21 mouse cellular contexts compared by ENCODE assay signal in genomic region chr6:47354515-47354914, GRCm38 (mm10).
DNase-seq lines count a peak whose midpoint lies in the region; ATAC-seq and TF ChIP-seq lines count a peak whose summit lies in the region.
"Had no signal": no experiment of that assay in that cellular context is flagged by ENCODE, and none has a peak within 500 bp of the region (broad histone marks: within the 10 kb centered on the region; RNA-seq: fewer than 3 reads in every experiment).

No protein-coding gene starts in this region.

- peak; percentile 63 for ATAC-seq in intestine, embryonic 16.5 days
- ATAC-seq: forebrain, embryonic 13.5 days; forebrain, embryonic 15.5 days; forebrain, postnatal 0 days had no signal

- no peaks in the 10 kb centered on the region for H3K36me3 ChIP-seq in intestine, embryonic 16.5 days (ENCODE audit: control insufficient read depth, insufficient read depth, low read length)
- H3K36me3 ChIP-seq in small intestine, adult 2 months (ENCODE audit: control insufficient read depth, insufficient read depth, low read length): no peaks in the 10 kb centered on the region
- H3K36me3 ChIP-seq: embryonic facial prominence, embryonic 13.5 days; embryonic facial prominence, embryonic 15.5 days; forebrain, embryonic 10.5 days; forebrain, embryonic 15.5 days had no signal

- H3K4me2 ChIP-seq in intestine, embryonic 16.5 days (ENCODE audit: low read depth, low read length): no peak overlapping the region
- H3K4me2 ChIP-seq: embryonic facial prominence, embryonic 13.5 days; embryonic facial prominence, embryonic 15.5 days; forebrain, embryonic 13.5 days; forebrain, embryonic 15.5 days had no signal

- TF ChIP-seq POLR2A in small intestine, adult 2 months (IDR thresholded peaks at IDR 0.05; ENCODE audit: low read depth, low read length): no peak

- H3K4me1 ChIP-seq in intestine, embryonic 16.5 days (ENCODE audit: control insufficient read depth, insufficient read depth, low read length): no peaks in the 10 kb centered on the region
- no peaks in the 10 kb centered on the region for H3K4me1 ChIP-seq in small intestine, adult 2 months (ENCODE audit: control insufficient read depth, insufficient read depth, insufficient read length, low read length)
- H3K4me1 ChIP-seq: embryonic facial prominence, embryonic 13.5 days; embryonic facial prominence, embryonic 15.5 days; forebrain, embryonic 10.5 days; forebrain, embryonic 13.5 days; forebrain, embryonic 15.5 days had no signal

- H3K27me3 ChIP-seq in intestine, embryonic 16.5 days (replicated peaks; ENCODE audit: control insufficient read depth, insufficient read depth, low read length): no peaks in the 10 kb centered on the region
- no peaks in the 10 kb centered on the region for H3K27me3 ChIP-seq in small intestine, adult 2 months (ENCODE audit: control insufficient read depth, insufficient read depth, low read length)
- H3K27me3 ChIP-seq: embryonic facial prominence, embryonic 13.5 days; embryonic facial prominence, embryonic 15.5 days; forebrain, embryonic 13.5 days; forebrain, embryonic 15.5 days had no signal

- WGBS in intestine, embryonic 16.5 days: 90% methylated on average over 2 of the region's 2 CpGs
- WGBS in small intestine, adult 2 months: 75% methylated on average over 2 of the region's 2 CpGs

- no peak overlapping the region for H3K4me3 ChIP-seq in intestine, embryonic 16.5 days (ENCODE audit: low read length)
- H3K4me3 ChIP-seq in small intestine, adult 2 months (ENCODE audit: low read depth, low read length): no peak overlapping the region
- H3K4me3 ChIP-seq: embryonic facial prominence, embryonic 13.5 days; embryonic facial prominence, embryonic 15.5 days; erythroblast, embryonic 14.5 days; forebrain, embryonic 10.5 days; forebrain, embryonic 13.5 days; forebrain, embryonic 15.5 days had no signal

- H3K9ac ChIP-seq in intestine, embryonic 16.5 days (ENCODE audit: low read depth, low read length): no peak overlapping the region
- H3K9ac ChIP-seq: embryonic facial prominence, embryonic 13.5 days; embryonic facial prominence, embryonic 15.5 days; forebrain, embryonic 13.5 days; forebrain, embryonic 15.5 days; forebrain, postnatal 0 days had no signal

- H3K27ac ChIP-seq in intestine, embryonic 16.5 days (ENCODE audit: low read length): no peak overlapping the region
- peak overlapping the region; percentile 60; the same call in 1 of the 2 replicates for H3K27ac ChIP-seq in small intestine, adult 2 months (ENCODE audit: insufficient read depth, low read depth, low read length)
- H3K27ac ChIP-seq: embryonic facial prominence, embryonic 13.5 days; embryonic facial prominence, embryonic 15.5 days; forebrain, embryonic 10.5 days; forebrain, embryonic 13.5 days; forebrain, embryonic 15.5 days had no signal

- no peak for DNase-seq in cerebellum, adult 8-10 months
- DNase-seq in adrenal gland, adult 18-20 months (ENCODE audit: low spot score in 2 of 2): no peak
- DNase-seq in urinary bladder, postnatal 4 days (ENCODE audit: low spot score in 2 of 2): no peak
- DNase-seq: adrenal gland, adult 8-10 months; adrenal gland, postnatal 14 days; adrenal gland, postnatal 36 days; cerebellum, adult 11-12 months; cerebellum, adult 2 months; cerebellum, adult 9-11 months; cerebellum, postnatal 14 days; cerebellum, postnatal 36 days; embryo, embryonic 11 days; forebrain, postnatal 0 days had no signal

- no peaks in the 10 kb centered on the region for H3K9me3 ChIP-seq in intestine, embryonic 16.5 days (ENCODE audit: control insufficient read depth, low read length)
- H3K9me3 ChIP-seq: embryonic facial prominence, embryonic 15.5 days; forebrain, embryonic 10.5 days; forebrain, embryonic 13.5 days; forebrain, embryonic 15.5 days had no signal

- TF ChIP-seq CTCF in small intestine, adult 2 months (IDR thresholded peaks at IDR 0.05; ENCODE audit: extremely low read depth, insufficient read length, insufficient replicate concordance, low read depth, low read length): no peak
